ENCODE assay signal across 16 mouse cellular contexts in the genomic region with DNA sequence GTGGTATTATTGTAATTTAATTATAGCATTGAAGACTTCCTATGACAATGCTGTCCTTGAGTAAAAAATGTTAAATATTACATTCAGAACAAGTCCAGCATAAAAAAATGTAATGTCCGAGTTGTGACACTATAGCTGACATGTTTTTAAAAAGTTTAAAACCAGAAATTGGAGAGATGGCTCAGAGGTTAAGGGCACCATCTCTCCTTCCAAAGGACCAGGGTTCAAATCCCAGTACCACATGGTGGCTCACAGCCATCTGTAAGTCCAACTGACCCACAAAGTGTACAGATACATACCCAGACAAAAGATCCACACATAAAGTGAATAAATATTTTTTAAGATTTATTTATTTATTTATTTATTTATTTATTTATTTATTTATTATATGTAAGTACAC.
"Had no signal": no experiment of that assay in that cellular context is flagged by ENCODE, and none has a peak within 500 bp of the region (broad histone marks: within the 10 kb centered on the region; RNA-seq: fewer than 3 reads in every experiment).

No protein-coding gene starts in this region.

- H3K4me3 ChIP-seq: neural tube, embryonic 13.5 days; neural tube, embryonic 15.5 days; stomach, embryonic 15.5 days had no signal

- H3K4me2 ChIP-seq: neural tube, embryonic 13.5 days; neural tube, embryonic 15.5 days; stomach, embryonic 15.5 days had no signal

- H3K4me1 ChIP-seq: neural tube, embryonic 13.5 days; neural tube, embryonic 15.5 days; stomach, embryonic 15.5 days had no signal

- H3K27me3 ChIP-seq: neural tube, embryonic 13.5 days; neural tube, embryonic 15.5 days; stomach, embryonic 15.5 days had no signal

- H3K27ac ChIP-seq: neural tube, embryonic 13.5 days; neural tube, embryonic 15.5 days; stomach, embryonic 15.5 days; stomach, postnatal 0 days had no signal

- DNase-seq: retina, postnatal 1 day; right cerebral cortex, adult 18-20 months; right cerebral cortex, postnatal 14 days; right cerebral cortex, postnatal 25 days; right cerebral cortex, postnatal 4 days; spleen, adult 18-20 months; thymus, adult 18-20 months; thymus, adult 2 months; thymus, postnatal 14 days; thymus, postnatal 25 days; thymus, postnatal 36 days; thymus, postnatal 4 days had no signal

- H3K9ac ChIP-seq: neural tube, embryonic 13.5 days; neural tube, embryonic 15.5 days; stomach, embryonic 15.5 days had no signal

- H3K9me3 ChIP-seq: neural tube, embryonic 13.5 days; neural tube, embryonic 15.5 days; stomach, embryonic 15.5 days had no signal
